Mouse (Mus musculus): Measurements from ENCODE around the gene Hnrnph1. TPM values are rescaled to one million over a fixed set of nuclear protein-coding genes. Genes with fewer than 3 reads are reported as not detected.

The Hnrnph1 gene
- polyA plus RNA-seq, 2 experiments: 101 to 200 TPM

- Histone ChIP-seq H3K4me3 (ENCODE audit: insufficient read depth in 1 of 2, low read depth in 2 of 2, low read length in 2 of 2) (no peak overlapping the region), H3K36me3 (replicated peaks; ENCODE audit: control insufficient read depth, insufficient read depth, low read depth) (no peaks in the 10 kb centered on the region), H3K27ac (no peak overlapping the region), H3K27me3 (ENCODE audit: control insufficient read depth, insufficient read depth, low read length) (no peaks in the 10 kb centered on the region), H3K9me3 (ENCODE audit: control insufficient read depth, low read length) (no peaks in the 10 kb centered on the region), H3K4me2 (ENCODE audit: low read depth) (no peak overlapping the region), H3K9ac (replicated peaks) (no peak overlapping the region), H3K4me1 (replicated peaks; ENCODE audit: control insufficient read depth in 2 of 2, insufficient read depth in 2 of 2, low read length in 1 of 2) (peaks cover 0 to 1% of the 10 kb centered on the region in 2 experiments; a peak in 1 of 4 replicates)
- no peak for TF ChIP-seq CTCF (IDR thresholded peaks at IDR 0.05; ENCODE audit: low read depth)
- no peak for TF ChIP-seq EP300 (IDR thresholded peaks at IDR 0.05; ENCODE audit: low read depth)
- no peak for ATAC-seq (ENCODE audit: insufficient read depth)
- no peak for DNase-seq (ENCODE audit: low read depth in 3 of 3, low spot score in 3 of 3)
Measured at GRCm38 (mm10) chr11:50365322-50365721, 11.5 kb upstream of the Hnrnph1 start.

- H3K4me3 ChIP-seq (ENCODE audit: insufficient read depth in 1 of 2, low read depth in 2 of 2, low read length in 2 of 2): no peak overlapping the region
- peaks cover 0 to 6% of the 10 kb centered on the region in 2 experiments; a peak in 1 of 4 replicates for H3K4me1 ChIP-seq (replicated peaks; ENCODE audit: control insufficient read depth in 2 of 2, insufficient read depth in 2 of 2, low read length in 1 of 2)
- H3K36me3 ChIP-seq (replicated peaks; ENCODE audit: control insufficient read depth, insufficient read depth, low read depth): no peaks in the 10 kb centered on the region
- no peak overlapping the region for H3K27ac ChIP-seq
- no peak for DNase-seq (ENCODE audit: low read depth in 3 of 3, low spot score in 3 of 3)
- ATAC-seq (ENCODE audit: insufficient read depth): no peak
- H3K9me3 ChIP-seq (ENCODE audit: control insufficient read depth, low read length): no peaks in the 10 kb centered on the region
- TF ChIP-seq CTCF (IDR thresholded peaks at IDR 0.05; ENCODE audit: low read depth): no peak
- no peak for TF ChIP-seq EP300 (IDR thresholded peaks at IDR 0.05; ENCODE audit: low read depth)
- no peaks in the 10 kb centered on the region for H3K27me3 ChIP-seq (ENCODE audit: control insufficient read depth, insufficient read depth, low read length)
- no peak overlapping the region for H3K4me2 ChIP-seq (ENCODE audit: low read depth)
- H3K9ac ChIP-seq (replicated peaks): no peak overlapping the region
- 78% methylated on average over 9 of the region's 9 CpGs for WGBS (ENCODE audit: insufficient replicate concordance)
Measured at GRCm38 (mm10) chr11:50367531-50367930, 9.3 kb upstream of the Hnrnph1 start.

- H3K9me3 ChIP-seq (ENCODE audit: control insufficient read depth, low read length): no peaks in the 10 kb centered on the region
- no peak overlapping the region for H3K27ac ChIP-seq
- ATAC-seq (ENCODE audit: insufficient read depth) (no peak), DNase-seq (ENCODE audit: low read depth in 3 of 3, low spot score in 3 of 3) (no peak)
- TF ChIP-seq CTCF (IDR thresholded peaks at IDR 0.05; ENCODE audit: low read depth) (no peak), EP300 (IDR thresholded peaks at IDR 0.05; ENCODE audit: low read depth) (no peak)
- WGBS (ENCODE audit: insufficient replicate concordance): 66% methylated on average over 5 of the region's 5 CpGs
- no peaks in the 10 kb centered on the region for H3K27me3 ChIP-seq (ENCODE audit: control insufficient read depth, insufficient read depth, low read length)
- no peaks in the 10 kb centered on the region for H3K36me3 ChIP-seq (replicated peaks; ENCODE audit: control insufficient read depth, insufficient read depth, low read depth)
- peaks cover 0 to 6% of the 10 kb centered on the region in 2 experiments; a peak in 1 of 4 replicates for H3K4me1 ChIP-seq (replicated peaks; ENCODE audit: control insufficient read depth in 2 of 2, insufficient read depth in 2 of 2, low read length in 1 of 2)
- no peak overlapping the region for H3K9ac ChIP-seq (replicated peaks)
- H3K4me3 ChIP-seq (ENCODE audit: insufficient read depth in 1 of 2, low read depth in 2 of 2, low read length in 2 of 2): no peak overlapping the region
- no peak overlapping the region for H3K4me2 ChIP-seq (ENCODE audit: low read depth)
Measured at GRCm38 (mm10) chr11:50369360-50369911, 7.4 kb upstream of the Hnrnph1 start.

- Histone ChIP-seq H3K9ac (replicated peaks) (no peak overlapping the region; the same call in 1 of the 2 replicates), H3K9me3 (ENCODE audit: control insufficient read depth, low read length) (no peaks in the 10 kb centered on the region), H3K27me3 (ENCODE audit: control insufficient read depth, insufficient read depth, low read length) (no peaks in the 10 kb centered on the region), H3K36me3 (replicated peaks; ENCODE audit: control insufficient read depth, insufficient read depth, low read depth) (no peaks in the 10 kb centered on the region), H3K4me2 (ENCODE audit: low read depth) (peak overlapping the region; percentile 80), H3K27ac (no peak overlapping the region), H3K4me3 (ENCODE audit: insufficient read depth in 1 of 2, low read depth in 2 of 2, low read length in 2 of 2) (peak overlapping the region in 1 of 2 experiments; percentile 52; a peak in 2 of 4 replicates), H3K4me1 (replicated peaks; ENCODE audit: control insufficient read depth in 2 of 2, insufficient read depth in 2 of 2, low read length in 1 of 2) (peaks cover under 1 to 9% of the 10 kb centered on the region in 2 experiments; a peak in 2 of 4 replicates)
- TF ChIP-seq CTCF (IDR thresholded peaks at IDR 0.05; ENCODE audit: low read depth) (no peak), EP300 (IDR thresholded peaks at IDR 0.05; ENCODE audit: low read depth) (no peak)
- ATAC-seq (ENCODE audit: insufficient read depth) (no peak), DNase-seq (ENCODE audit: low read depth in 3 of 3, low spot score in 3 of 3) (no peak)
- 69% methylated on average over 4 of the region's 4 CpGs for WGBS (ENCODE audit: insufficient replicate concordance)
Measured at GRCm38 (mm10) chr11:50370969-50371368, 5.8 kb upstream of the Hnrnph1 start.

GRCm38 (mm10) chr11:50371399-50371841 is 5.4 kb upstream of the Hnrnph1 start:
- Histone ChIP-seq H3K4me3 (ENCODE audit: insufficient read depth in 1 of 2, low read depth in 2 of 2, low read length in 2 of 2) (peak overlapping the region; percentile 49 to 52), H3K36me3 (replicated peaks; ENCODE audit: control insufficient read depth, insufficient read depth, low read depth) (no peaks in the 10 kb centered on the region), H3K9ac (replicated peaks) (peak overlapping the region; percentile 59), H3K27ac (no peak overlapping the region), H3K4me1 (replicated peaks; ENCODE audit: control insufficient read depth in 2 of 2, insufficient read depth in 2 of 2, low read length in 1 of 2) (peaks cover 5 to 13% of the 10 kb centered on the region in 2 experiments), H3K4me2 (ENCODE audit: low read depth) (peak overlapping the region; percentile 80), H3K27me3 (ENCODE audit: control insufficient read depth, insufficient read depth, low read length) (no peaks in the 10 kb centered on the region), H3K9me3 (ENCODE audit: control insufficient read depth, low read length) (no peaks in the 10 kb centered on the region)
- TF ChIP-seq EP300 (IDR thresholded peaks at IDR 0.05; ENCODE audit: low read depth) (no peak), CTCF (IDR thresholded peaks at IDR 0.05; ENCODE audit: low read depth) (peak; percentile 72)
- peak; percentile 58; the same call in 1 of the 2 replicates for ATAC-seq (ENCODE audit: insufficient read depth)
- 2% methylated on average over 18 of the region's 18 CpGs for WGBS (ENCODE audit: insufficient replicate concordance)
- DNase-seq (ENCODE audit: low read depth in 3 of 3, low spot score in 3 of 3): peak; percentile 38 to 46 (median 40)
